Mouse (Mus musculus) monocyte, adult 5-6 weeks (primary cell): ENCODE data around the gene Gnb3. TPM values are rescaled to one million over a fixed set of nuclear protein-coding genes. Genes with fewer than 3 reads are reported as not detected.
"Not testable (repeated sequence)": the region's sequence is repeated elsewhere in the genome, so short reads cannot be mapped to it uniquely, and the experiment has no call there.

Experiments
- ATAC-seq: fragments of 153-309, 156-312 bp; replicated peaks from 2 replicates; pipeline ENCODE4 v1.8.0; 2017; ENCODE audit warnings: mild to moderate bottlenecking; ENCODE audit not compliant: low TSS enrichment, insufficient number of reproducible peaks, severe bottlenecking, poor library complexity, low FRiP score
- total RNA-seq: library from RNA; stranded (forward); fragments of 200-1000, 200-491, 200-594 nt; gene quantifications from 3 replicates; pipeline ENCODE4 v1.2.3, GENCODE M21; 2017

Gnb3 gene
- total RNA-seq, 1 experiment from 2014 or later, result not detected

GRCm38 (mm10) chr6:124822049-124822448 is 18.0 kb downstream of the Gnb3 start:
- ATAC-seq, result no peak

GRCm38 (mm10) chr6:124820891-124821290 is 19.2 kb downstream of the Gnb3 start:
- ATAC-seq, result no peak

- peak; percentile 63 for ATAC-seq
Observed at GRCm38 (mm10) chr6:124817971-124818370, 22.1 kb downstream of the Gnb3 start.

- no peak for ATAC-seq
Observed at GRCm38 (mm10) chr6:124817563-124817962, 22.5 kb downstream of the Gnb3 start.

GRCm38 (mm10) chr6:124817125-124817524 is 22.9 kb downstream of the Gnb3 start:
- ATAC-seq, result no peak

GRCm38 (mm10) chr6:124816611-124817010 is 23.5 kb downstream of the Gnb3 start:
- no peak for ATAC-seq

GRCm38 (mm10) chr6:124814858-124815774 is 25.0 kb downstream of the Gnb3 start:
- ATAC-seq, result no peak

GRCm38 (mm10) chr6:124814448-124814847 is 25.6 kb downstream of the Gnb3 start:
- ATAC-seq, result no peak

GRCm38 (mm10) chr6:124813933-124814332 is 26.1 kb downstream of the Gnb3 start, which contains the start of gene Tpi1:
TSS of gene Tpi1 (minus strand) at chr6:124814296.
- ATAC-seq, result peak; percentile 82

GRCm38 (mm10) chr6:124813496-124813895 is 26.6 kb downstream of the Gnb3 start:
- no peak for ATAC-seq

- no peak for ATAC-seq
Observed at GRCm38 (mm10) chr6:124812848-124813247, 27.2 kb downstream of the Gnb3 start.

- no peak for ATAC-seq
Observed at GRCm38 (mm10) chr6:124811701-124812560, 28.1 kb downstream of the Gnb3 start.

GRCm38 (mm10) chr6:124811403-124811665 is 28.7 kb downstream of the Gnb3 start:
- ATAC-seq, result no peak

GRCm38 (mm10) chr6:124810566-124811402 is 29.3 kb downstream of the Gnb3 start:
- ATAC-seq, result not testable (repeated sequence)

- no peak for ATAC-seq
Observed at GRCm38 (mm10) chr6:124809775-124810538, 30.1 kb downstream of the Gnb3 start.

GRCm38 (mm10) chr6:124809052-124809774 is 30.9 kb downstream of the Gnb3 start:
- ATAC-seq, result peak; percentile 7; the same call in 1 of the 2 replicates

- 0 out of 2 replicates have a peak, but pooled peaks have one; percentile 7 for ATAC-seq
Observed at GRCm38 (mm10) chr6:124808358-124809012, 31.6 kb downstream of the Gnb3 start, which contains the start of gene Spsb2. TSS of gene Spsb2 (plus strand) at chr6:124808661.
